Mouse (Mus musculus) MEL (cell line): Measurements from ENCODE around the gene Iqschfp. TPM values are rescaled to one million over a fixed set of nuclear protein-coding genes. Genes with fewer than 3 reads are reported as not detected.

Experiments used
- DNase-seq: peaks from one replicate; pipeline ENCODE4 v3.0.0; 2011; ENCODE audit warnings: low read depth, low spot score
- H3K27ac ChIP-seq: 2 replicates; pipeline ENCODE4 v1.5.1; 2012; ENCODE audit warnings: low read depth, mild to moderate bottlenecking, control low read depth, low read length, moderate library complexity; ENCODE audit not compliant: control insufficient read depth
- H3K27me3 ChIP-seq, 2 experiments: fragments of 150-350 bp in 1 of 2; sonication (generic) in 1 of 2; 2 replicates each; pipeline ENCODE4 v1.6.1; 2012; ENCODE audit warnings: low read length in 2 of 2, mild to moderate bottlenecking in 2 of 2, improper control_type of control experiment in 1 of 2, moderate library complexity in 1 of 2; ENCODE audit not compliant: insufficient read depth in 2 of 2, control insufficient read depth in 1 of 2
- H3K36me3 ChIP-seq, 2 experiments: 2 replicates each; pipeline ENCODE4 v1.6.1; 2012 to 2014; ENCODE audit warnings: low read length in 2 of 2, improper control_type of control experiment in 1 of 2, inconsistent platforms in 1 of 2, mild to moderate bottlenecking in 1 of 2; ENCODE audit not compliant: insufficient read depth in 2 of 2, control insufficient read depth in 1 of 2
- H3K4me1 ChIP-seq, 2 experiments: fragments of 150-350 bp in 1 of 2; sonication (generic) in 1 of 2; 2 replicates each; pipeline ENCODE4 v1.6.1; 2012; ENCODE audit warnings: low read length in 2 of 2, improper control_type of control experiment in 1 of 2, mild to moderate bottlenecking in 1 of 2; ENCODE audit not compliant: insufficient read depth in 2 of 2, control insufficient read depth in 1 of 2
- H3K4me3 ChIP-seq, 2 experiments: fragments of 150-350 bp in 1 of 2; sonication (generic) in 1 of 2; 2 replicates each; pipeline ENCODE4 v1.5.1; 2012; ENCODE audit warnings: low read depth in 2 of 2, low read length in 2 of 2, mild to moderate bottlenecking in 2 of 2, moderate library complexity in 2 of 2, control low read depth in 1 of 2, improper control_type of control experiment in 1 of 2; ENCODE audit not compliant: control insufficient read depth in 1 of 2, insufficient read depth in 1 of 2
- H3K79me2 ChIP-seq: 2 replicates; pipeline ENCODE4 v1.6.1; 2012; ENCODE audit warnings: mild to moderate bottlenecking, low read length, moderate library complexity; ENCODE audit not compliant: control insufficient read depth, poor library complexity, insufficient read depth
- H3K9ac ChIP-seq: 2 replicates; pipeline ENCODE4 v1.6.1; 2012; ENCODE audit warnings: low read depth, mild to moderate bottlenecking, control low read depth, low read length, moderate library complexity; ENCODE audit not compliant: control insufficient read depth, poor library complexity, severe bottlenecking
- H3K9me3 ChIP-seq: fragments of 150-350 bp; sonication (generic); replicated peaks from 2 replicates; pipeline ENCODE4 v1.6.1; 2012; ENCODE audit warnings: mild to moderate bottlenecking, low read length, improper control_type of control experiment, moderate library complexity; ENCODE audit not compliant: insufficient read depth
- CHD1 ChIP-seq: IDR thresholded peaks from 2 replicates; pipeline ENCODE4 v1.6.1; 2012; ENCODE audit warnings: low read depth, mild to moderate bottlenecking, inconsistent platforms, low read length, improper control_type of control experiment
- CHD2 ChIP-seq: IDR thresholded peaks from 2 replicates; pipeline ENCODE4 v1.6.1; 2011; ENCODE audit warnings: low read length, improper control_type of control experiment
- ELF1 ChIP-seq: IDR thresholded peaks from 2 replicates; pipeline ENCODE4 v1.6.1; 2014; ENCODE audit warnings: low read depth, mild to moderate bottlenecking, inconsistent platforms, low read length, improper control_type of control experiment, moderate library complexity
- EP300 ChIP-seq, 2 experiments: IDR thresholded peaks; 2 replicates each; pipeline ENCODE4 v1.6.1; 2011; ENCODE audit warnings: improper control_type of control experiment in 2 of 2, low read length in 2 of 2, low read depth in 1 of 2, mild to moderate bottlenecking in 1 of 2
- ETS1 ChIP-seq: IDR thresholded peaks from 2 replicates; pipeline ENCODE4 v1.6.1; 2012; ENCODE audit warnings: low read depth, mild to moderate bottlenecking, inconsistent platforms, low read length, improper control_type of control experiment, moderate library complexity
- GATA1 ChIP-seq: IDR thresholded peaks from 2 replicates; pipeline ENCODE4 v1.6.1; 2011; ENCODE audit warnings: low read depth, low read length, improper control_type of control experiment
- HCFC1 ChIP-seq: IDR thresholded peaks from 2 replicates; pipeline ENCODE4 v1.6.1; 2012; ENCODE audit warnings: low read depth, mild to moderate bottlenecking, inconsistent platforms, low read length, improper control_type of control experiment, moderate library complexity
- MAX ChIP-seq: IDR thresholded peaks from 2 replicates; pipeline ENCODE4 v1.6.1; 2011; ENCODE audit warnings: low read length, improper control_type of control experiment
- MEF2A ChIP-seq: IDR thresholded peaks from 2 replicates; pipeline ENCODE4 v1.6.1; 2014; ENCODE audit warnings: low read depth, mild to moderate bottlenecking, inconsistent platforms, low read length, improper control_type of control experiment; ENCODE audit not compliant: poor library complexity, insufficient replicate concordance, severe bottlenecking; ENCODE audit errors: extremely low read depth
- MXI1 ChIP-seq: IDR thresholded peaks from 2 replicates; pipeline ENCODE4 v1.6.1; 2011; ENCODE audit warnings: mild to moderate bottlenecking, low read depth, low read length, improper control_type of control experiment
- MYB ChIP-seq: IDR thresholded peaks from 2 replicates; pipeline ENCODE4 v1.6.1; 2011; ENCODE audit warnings: mild to moderate bottlenecking, low read depth, low read length, improper control_type of control experiment
- MYC ChIP-seq: IDR thresholded peaks from 2 replicates; pipeline ENCODE4 v1.6.1; 2011; ENCODE audit warnings: low read depth, mild to moderate bottlenecking, low read length, improper control_type of control experiment, moderate library complexity
- RAD21 ChIP-seq: IDR thresholded peaks from 2 replicates; pipeline ENCODE4 v1.6.1; 2011; ENCODE audit warnings: mild to moderate bottlenecking, low read depth, low read length, improper control_type of control experiment
- RCOR1 ChIP-seq: IDR thresholded peaks from 2 replicates; pipeline ENCODE4 v1.6.1; 2012; ENCODE audit warnings: low read depth, mild to moderate bottlenecking, inconsistent platforms, low read length, improper control_type of control experiment
- SIN3A ChIP-seq: IDR thresholded peaks from 2 replicates; pipeline ENCODE4 v1.6.1; 2012; ENCODE audit warnings: low read length, improper control_type of control experiment, inconsistent platforms
- TAL1 ChIP-seq: IDR thresholded peaks from 2 replicates; pipeline ENCODE4 v1.6.1; 2012; ENCODE audit warnings: mild to moderate bottlenecking, inconsistent platforms, low read length, moderate library complexity, mixed read lengths
- TBP ChIP-seq: IDR thresholded peaks from 2 replicates; pipeline ENCODE4 v1.8.0; 2011; ENCODE audit warnings: low read depth, low read length, improper control_type of control experiment
- TCF12 ChIP-seq: IDR thresholded peaks from 2 replicates; pipeline ENCODE4 v1.6.1; 2014; ENCODE audit warnings: low read depth, mild to moderate bottlenecking, inconsistent platforms, low read length, improper control_type of control experiment, moderate library complexity
- ZNF384 ChIP-seq: IDR thresholded peaks from 2 replicates; pipeline ENCODE4 v1.6.1; 2012; ENCODE audit warnings: low read depth, mild to moderate bottlenecking, inconsistent platforms, low read length, improper control_type of control experiment
- polyA plus RNA-seq, 2 experiments: library from polyadenylated mRNA; stranded (reverse) in 1 of 2; unstranded in 1 of 2; fragments of >175 nt in 1 of 2; fragments of >200 nt in 1 of 2; gene quantifications; 2 replicates each; pipeline versions ENCODE4 v1.2.1 to v1.2.4; 2012; ENCODE audit warnings: low replicate concordance in 2 of 2, low read depth in 1 of 2; ENCODE audit not compliant: insufficient read length in 2 of 2, insufficient read depth in 1 of 2, missing spikeins in 1 of 2
- total RNA-seq: library from RNA; depleted of rRNA; stranded (reverse); fragments of 300-350 nt; gene quantifications from 2 replicates; pipeline ENCODE4 v1.2.3, GENCODE M21; 2012

Gene Iqschfp
- total and polyA plus RNA-seq, 3 experiments, result not detected

- TF ChIP-seq CHD1, result 0 out of 2 replicates have a peak, but pooled peaks have one; percentile 53
- no peak for TF ChIP-seq MYB
- TF ChIP-seq GATA1, result no peak
- no peak for TF ChIP-seq MAX
- TF ChIP-seq, all 39 proteins: peak for 10
Observed at GRCm38 (mm10) chr3:68495096-68495735, 603.2 kb downstream of the Iqschfp start (continued).

GRCm38 (mm10) chr3:68495736-68496242 is 603.8 kb downstream of the Iqschfp start:
- peak overlapping the region; percentile 73 for H3K9ac ChIP-seq
- H3K27ac ChIP-seq, result peak overlapping the region; percentile 89
- peak; percentile 66 for DNase-seq
- TF ChIP-seq CHD1, result peak; percentile 67; the same call in 1 of the 2 replicates
- TF ChIP-seq GATA1, result peak; percentile 61
- peak; percentile 47; the same call in 1 of the 2 replicates for TF ChIP-seq MEF2A
- 0 out of 2 replicates have a peak, but pooled peaks have one; percentile 16 for TF ChIP-seq HCFC1
- 0 out of 2 replicates have a peak, but pooled peaks have one; percentile 45 for TF ChIP-seq TCF12
- TF ChIP-seq ETS1, result peak; percentile 84
- no peak for TF ChIP-seq ELF1
- peak; percentile 99 for TF ChIP-seq ZNF384
- TF ChIP-seq EP300 (IDR thresholded peaks at IDR 0.05; ENCODE audit: low read depth in 1 of 2, low read length in 2 of 2), result peak; percentile 40 to 72; a peak in 1 of 4 replicates
- TF ChIP-seq RAD21, result no peak
- peak; percentile 45; the same call in 1 of the 2 replicates for TF ChIP-seq SIN3A
- peaks cover 15% of the 10 kb centered on the region for H3K79me2 ChIP-seq
- H3K36me3 ChIP-seq, result peaks cover 0 to 35% of the 10 kb centered on the region in 2 experiments; a peak in 2 of 4 replicates
- no peaks in the 10 kb centered on the region for H3K9me3 ChIP-seq
- peak overlapping the region; percentile 94 to 98 for H3K4me3 ChIP-seq
- no peaks in the 10 kb centered on the region for H3K27me3 ChIP-seq
- peaks cover 15 to 36% of the 10 kb centered on the region in 2 experiments for H3K4me1 ChIP-seq

GRCm38 (mm10) chr3:68496513-68496912 is 604.5 kb downstream of the Iqschfp start:
- H3K27me3 ChIP-seq, result no peaks in the 10 kb centered on the region
- no peaks in the 10 kb centered on the region for H3K9me3 ChIP-seq

More at GRCm38 (mm10) chr3:68496513-68496912, 604.5 kb downstream of the Iqschfp start:
- peaks cover 17 to 42% of the 10 kb centered on the region in 2 experiments for H3K4me1 ChIP-seq
- H3K36me3 ChIP-seq, result peaks cover 0 to 38% of the 10 kb centered on the region in 2 experiments; a peak in 2 of 4 replicates
- no peak for TF ChIP-seq MXI1
- TF ChIP-seq EP300 (IDR thresholded peaks at IDR 0.05; ENCODE audit: low read depth in 1 of 2, low read length in 2 of 2), result peak; percentile 70 to 92
- TF ChIP-seq MAX, result no peak
- TF ChIP-seq TCF12, result peak; percentile 83
- TF ChIP-seq RCOR1, result peak; percentile 69; the same call in 1 of the 2 replicates
- TF ChIP-seq MYB, result peak; percentile 87
- TF ChIP-seq TBP, result peak; percentile 59
- TF ChIP-seq MEF2A, result no peak
- TF ChIP-seq TAL1, result peak; percentile 69
- peak; percentile 50; the same call in 1 of the 2 replicates for TF ChIP-seq GATA1
- peak; percentile 69; the same call in 1 of the 2 replicates for TF ChIP-seq ETS1
- TF ChIP-seq SIN3A, result no peak; the same call in 1 of the 2 replicates
- TF ChIP-seq CHD2, result no peak
- TF ChIP-seq MYC, result no peak
- TF ChIP-seq, all 39 proteins: peak for 8
- Histone ChIP-seq H3K27ac (peak overlapping the region; percentile 89), H3K9ac (peak overlapping the region; percentile 53), H3K79me2 (peaks cover 16% of the 10 kb centered on the region), H3K4me3 (peak overlapping the region; percentile 50 to 98)
- DNase-seq, result peak; percentile 65
